Mouse (Mus musculus) yolk sac, embryonic 10.5 days (tissue): ENCODE results near the gene Muc5ac.
"Not testable (repeated sequence)": the region's sequence is repeated elsewhere in the genome, so short reads cannot be mapped to it uniquely, and the experiment has no call there.

Experiments used
- DNase-seq: peaks from one replicate; pipeline ENCODE4 v3.0.0-alpha.2; 2017; ENCODE audit warnings: low spot score

Gene Muc5ac

GRCm38 (mm10) chr7:141788677-141789452 is at the start of gene Muc5ac:
TSS of gene Muc5ac (plus strand) at chr7:141788972.
- no peak for DNase-seq

GRCm38 (mm10) chr7:141747451-141748100 is 41.2 kb upstream of the Muc5ac start:
- DNase-seq = no peak

GRCm38 (mm10) chr7:141752513-141752912 is 36.3 kb upstream of the Muc5ac start:
- DNase-seq = no peak

- peak; percentile 35 for DNase-seq
Measured at GRCm38 (mm10) chr7:141755831-141756230, 32.9 kb upstream of the Muc5ac start.

- no peak for DNase-seq
Measured at GRCm38 (mm10) chr7:141758291-141758690, 30.5 kb upstream of the Muc5ac start.

GRCm38 (mm10) chr7:141770521-141770920 is 18.3 kb upstream of the Muc5ac start:
- DNase-seq = no peak

GRCm38 (mm10) chr7:141770988-141771387 is 17.8 kb upstream of the Muc5ac start:
- peak; percentile 3 for DNase-seq

- DNase-seq = no peak
Measured at GRCm38 (mm10) chr7:141772058-141772557, 16.7 kb upstream of the Muc5ac start.

GRCm38 (mm10) chr7:141774855-141775254 is 13.9 kb upstream of the Muc5ac start:
- DNase-seq = no peak

- no peak for DNase-seq
Measured at GRCm38 (mm10) chr7:141776199-141776598, 12.6 kb upstream of the Muc5ac start.

GRCm38 (mm10) chr7:141794251-141794650 is 5.5 kb downstream of the Muc5ac start:
- DNase-seq = no peak

GRCm38 (mm10) chr7:141803206-141803605 is 14.4 kb downstream of the Muc5ac start:
- DNase-seq = no peak

GRCm38 (mm10) chr7:141805384-141805783 is 16.6 kb downstream of the Muc5ac start:
- no peak for DNase-seq

- DNase-seq = not testable (repeated sequence)
Measured at GRCm38 (mm10) chr7:141807823-141808222, 19.1 kb downstream of the Muc5ac start.

- not testable (repeated sequence) for DNase-seq
Measured at GRCm38 (mm10) chr7:141809933-141810332, 21.2 kb downstream of the Muc5ac start.

GRCm38 (mm10) chr7:141813321-141813720 is 24.5 kb downstream of the Muc5ac start:
- no peak for DNase-seq

GRCm38 (mm10) chr7:141815361-141815760 is 26.6 kb downstream of the Muc5ac start:
- no peak for DNase-seq

GRCm38 (mm10) chr7:141817355-141818075 is 28.7 kb downstream of the Muc5ac start:
- DNase-seq = no peak

GRCm38 (mm10) chr7:141818267-141818666 is 29.5 kb downstream of the Muc5ac start:
- no peak for DNase-seq

- no peak for DNase-seq
Measured at GRCm38 (mm10) chr7:141822582-141823261, 34.0 kb downstream of the Muc5ac start.

- no peak for DNase-seq
Measured at GRCm38 (mm10) chr7:141823699-141824098, 34.9 kb downstream of the Muc5ac start.

- DNase-seq = no peak
Measured at GRCm38 (mm10) chr7:141824398-141824797, 35.6 kb downstream of the Muc5ac start.
